Mouse (Mus musculus) adrenal gland, postnatal 14 days (tissue): ENCODE results near the gene Gm38394. TPM values are rescaled to one million over a fixed set of nuclear protein-coding genes. Genes with fewer than 3 reads are reported as not detected.

Source experiments
- DNase-seq: peaks from one replicate; pipeline ENCODE4 v3.0.0; 2021; ENCODE audit warnings: mixed read lengths
- total RNA-seq: library from RNA; stranded (reverse); gene quantifications from 2 replicates; pipeline ENCODE4 v1.2.3, GENCODE M21; 2021

Gm38394 gene
- total RNA-seq, 1 experiment from 2014 or later = 37.9 TPM

GRCm38 (mm10) chr1:133664203-133664970 is 3.3 kb upstream of the Gm38394 start:
- no peak for DNase-seq

GRCm38 (mm10) chr1:133663427-133663826 is 2.3 kb upstream of the Gm38394 start:
- no peak for DNase-seq

GRCm38 (mm10) chr1:133662941-133663340 is 1.8 kb upstream of the Gm38394 start:
- no peak for DNase-seq

DNA sequence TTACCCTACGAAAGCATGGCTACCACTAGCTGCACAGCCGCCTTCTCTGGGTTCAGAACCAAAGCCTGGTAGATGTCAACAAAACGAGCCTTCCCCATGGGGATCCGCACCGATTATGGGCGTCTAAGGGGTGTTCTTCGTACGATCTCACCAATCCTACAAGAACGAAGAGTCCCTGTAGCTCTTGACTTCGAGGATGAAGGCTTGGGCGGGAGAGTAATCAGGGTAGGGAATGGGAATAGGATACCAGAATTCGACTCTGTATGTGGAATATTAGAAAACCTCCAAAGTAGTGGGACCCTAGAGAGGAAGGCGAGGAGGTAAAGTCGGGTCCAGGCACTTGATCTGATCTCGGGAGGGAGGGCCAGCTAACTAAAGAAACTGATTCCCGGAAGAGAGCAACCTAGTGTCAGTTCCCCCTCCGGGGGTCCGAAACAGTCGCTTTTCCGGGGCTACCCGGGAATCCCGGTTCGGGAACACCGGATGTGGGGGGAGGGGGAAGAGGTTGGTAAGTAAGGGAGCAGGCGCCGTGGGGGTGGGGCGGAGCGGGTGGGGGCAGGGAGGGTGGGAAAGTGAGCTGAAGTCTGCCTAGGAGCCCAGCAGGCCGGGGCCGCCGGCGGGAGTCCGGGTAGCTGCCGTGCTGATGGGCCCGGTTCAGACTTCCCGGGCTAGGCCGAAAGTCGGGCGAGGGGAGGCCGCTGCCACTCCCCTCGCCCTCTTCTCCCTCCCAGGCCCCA is 484 bp downstream of the Gm38394 start, which contains the start of gene Zbed6:
Gene Zbed6 (minus strand): TSS at position 420 of the 737 bp plus-strand sequence.
- DNase-seq = peak; percentile 92

DNA sequence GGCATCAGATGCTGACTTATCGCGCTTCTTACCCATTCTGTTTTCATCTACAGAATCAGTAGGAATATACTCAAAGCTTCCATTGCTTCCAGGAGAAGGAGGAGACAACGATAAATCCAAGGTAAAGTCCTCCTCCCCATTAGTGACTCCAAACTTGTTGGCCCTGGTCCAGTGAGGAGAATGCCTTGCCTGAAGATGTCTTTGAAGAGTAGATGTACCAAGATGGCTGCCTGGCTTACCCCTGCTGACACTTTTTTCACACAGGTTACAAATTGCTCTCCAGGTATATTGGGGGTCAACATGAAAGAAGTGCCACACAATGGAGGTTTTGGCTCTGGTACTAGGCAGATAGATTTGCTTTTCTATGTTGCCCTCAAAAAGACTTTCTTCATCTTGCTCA is 2.2 kb downstream of the Gm38394 start:
- DNase-seq = no peak

GRCm38 (mm10) chr1:133656811-133657210 is 4.3 kb downstream of the Gm38394 start:
- DNase-seq = no peak

DNA sequence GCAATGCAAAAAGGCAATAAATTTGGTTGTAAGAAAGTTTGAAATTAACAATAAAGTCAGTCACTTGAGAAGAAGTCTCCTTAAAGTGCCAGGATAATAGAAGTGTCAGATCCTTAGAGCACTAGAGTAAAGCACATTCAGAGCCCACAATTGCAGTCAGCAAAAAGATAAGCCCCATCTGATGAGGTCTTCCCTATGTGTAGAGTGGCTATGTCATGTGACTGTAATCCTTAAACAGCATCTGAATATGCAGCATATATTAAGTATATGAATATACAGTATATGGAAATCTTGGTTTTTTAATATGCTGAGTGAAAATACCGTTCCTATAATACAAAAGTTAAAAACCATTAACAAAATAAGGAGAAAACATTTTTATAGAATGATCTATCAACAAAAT is 8.1 kb downstream of the Gm38394 start:
- DNase-seq = no peak

DNA sequence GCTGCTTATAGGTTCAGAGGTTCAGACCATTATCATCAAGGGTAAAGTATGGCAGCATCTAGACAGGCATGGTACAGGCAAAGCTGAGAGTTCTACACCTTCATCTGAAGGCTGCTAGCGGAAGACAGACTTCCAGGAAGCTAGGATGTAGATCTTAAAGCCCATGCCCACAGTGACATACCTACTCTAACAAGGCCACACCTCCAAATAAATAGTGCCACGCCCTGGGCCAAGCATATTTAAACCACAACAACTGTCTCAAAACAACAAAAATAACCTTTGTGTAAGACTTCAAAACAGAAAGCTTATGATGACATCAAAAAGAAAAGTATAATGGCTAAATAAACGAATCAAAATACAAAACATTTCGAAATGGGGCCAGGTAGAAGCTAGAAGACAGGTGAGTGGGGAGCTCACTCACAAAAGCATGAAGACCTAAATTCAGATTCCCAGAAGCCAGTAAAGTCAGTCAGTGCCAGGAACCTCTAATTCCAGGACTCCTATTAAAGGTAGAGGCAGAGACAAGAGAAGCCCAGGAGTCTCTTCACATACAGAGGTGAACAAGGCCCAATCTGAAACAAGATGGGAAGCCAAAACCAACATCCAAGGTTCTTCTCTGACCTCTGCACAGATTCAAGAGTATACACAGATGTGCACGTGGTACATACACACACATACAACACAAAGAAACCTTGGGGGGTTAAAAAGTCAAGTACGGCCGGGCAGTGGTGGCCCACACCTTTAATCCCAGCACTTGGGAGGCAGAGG is 10.6 kb downstream of the Gm38394 start:
- DNase-seq = no peak

GRCm38 (mm10) chr1:133645652-133646051 is 15.5 kb downstream of the Gm38394 start:
- DNase-seq = no peak

DNA sequence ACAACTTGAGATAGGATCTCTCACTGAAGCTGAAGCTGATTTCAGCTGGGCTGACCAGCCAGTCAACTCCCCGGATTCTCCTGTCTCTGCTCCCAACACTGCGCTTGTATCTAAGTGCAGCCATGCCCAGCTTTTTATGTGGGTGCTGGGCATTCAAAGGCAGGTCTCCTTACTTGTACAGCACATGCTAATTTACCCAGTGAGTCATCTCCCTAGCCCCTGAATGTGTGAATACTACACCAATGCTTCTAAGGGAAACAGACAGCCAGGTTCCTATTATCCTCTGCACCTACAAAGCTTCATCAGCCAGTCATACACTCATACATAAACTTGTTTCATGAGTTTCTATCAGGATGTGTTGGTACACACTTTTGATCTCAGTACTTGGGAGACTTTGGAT is 20.0 kb downstream of the Gm38394 start:
- DNase-seq = no peak

GRCm38 (mm10) chr1:133638517-133638916 is 22.6 kb downstream of the Gm38394 start:
- no peak for DNase-seq

DNA sequence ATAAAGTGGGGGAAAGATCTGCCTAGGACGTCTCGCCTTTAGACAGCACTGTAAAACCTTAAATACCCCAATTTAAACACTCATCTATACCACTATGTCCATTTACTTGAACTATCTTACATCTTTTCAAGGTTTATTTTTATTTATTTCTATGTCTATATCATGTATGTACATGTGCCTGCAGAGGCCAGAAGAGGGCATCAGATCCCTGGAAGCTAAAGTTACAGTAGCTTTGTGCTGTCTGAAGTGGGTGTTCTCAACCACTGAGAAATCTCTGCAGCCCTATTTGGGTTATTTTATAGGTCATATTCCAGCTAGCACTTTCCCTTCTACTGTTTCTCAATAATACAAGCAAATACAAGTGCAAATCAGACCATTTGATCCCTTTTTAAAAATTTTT is 28.9 kb downstream of the Gm38394 start:
- no peak for DNase-seq

DNA sequence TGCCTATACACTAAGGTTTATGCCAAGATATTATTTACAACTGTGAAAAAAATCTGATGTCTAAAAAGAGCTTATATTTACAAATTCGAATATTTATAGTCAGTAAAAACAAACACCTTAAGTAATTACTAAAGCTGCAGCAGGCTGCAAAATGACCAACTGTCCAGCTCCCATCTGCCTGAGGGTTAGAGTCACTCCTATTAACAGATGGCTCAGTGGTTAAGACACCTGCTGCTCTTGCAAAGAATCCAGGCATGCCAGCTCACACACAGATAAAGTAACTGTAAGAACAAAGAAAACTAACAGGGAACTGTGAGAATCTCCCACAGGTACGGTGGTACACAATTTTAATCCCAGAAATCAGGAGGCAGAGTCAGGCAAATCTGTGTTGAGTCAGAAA is 36.1 kb downstream of the Gm38394 start:
- DNase-seq = no peak

DNA sequence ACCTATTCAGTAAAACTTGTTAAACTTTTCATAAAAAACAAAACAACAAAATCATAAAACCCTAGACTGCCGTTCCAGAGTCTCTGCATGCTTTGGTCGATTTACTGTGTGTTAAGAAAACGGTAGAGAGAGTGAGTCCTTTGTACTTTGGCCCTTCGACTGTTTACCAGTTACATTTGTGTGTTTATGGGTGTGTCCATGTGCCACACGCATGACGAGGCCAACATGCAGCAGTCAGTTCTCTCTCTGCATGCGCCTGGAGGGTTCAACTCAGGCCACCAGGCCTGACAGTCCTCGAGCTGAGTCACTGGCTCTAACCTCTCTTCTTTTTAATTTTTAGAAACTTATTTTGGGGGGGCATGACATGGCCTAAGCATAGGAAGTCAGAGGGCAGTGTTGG is 42.8 kb downstream of the Gm38394 start:
- peak; percentile 6 for DNase-seq

DNA sequence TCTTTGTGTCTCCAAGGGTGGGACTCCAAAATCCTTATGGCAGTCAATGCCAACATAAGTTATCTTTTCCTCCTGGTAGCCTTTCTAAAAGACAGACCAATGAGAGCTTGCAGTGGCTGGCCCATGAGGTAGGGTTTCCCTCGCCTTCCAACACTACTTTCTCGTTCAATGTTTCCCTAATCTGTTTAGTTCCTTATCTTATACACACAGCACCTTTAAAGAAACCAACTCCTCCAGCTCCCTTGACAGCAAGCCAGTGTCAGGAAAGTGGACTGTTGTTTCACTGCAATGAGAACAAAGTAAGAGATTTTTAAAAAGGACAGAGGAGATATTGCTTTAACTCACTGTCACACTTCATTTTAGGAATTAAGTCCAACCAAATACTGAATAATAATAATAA is 43.2 kb downstream of the Gm38394 start:
- DNase-seq = no peak

- DNase-seq = no peak
Observed at GRCm38 (mm10) chr1:133613817-133614216, 47.3 kb downstream of the Gm38394 start.

GRCm38 (mm10) chr1:133611436-133611835 is 49.7 kb downstream of the Gm38394 start:
- DNase-seq = no peak

DNA sequence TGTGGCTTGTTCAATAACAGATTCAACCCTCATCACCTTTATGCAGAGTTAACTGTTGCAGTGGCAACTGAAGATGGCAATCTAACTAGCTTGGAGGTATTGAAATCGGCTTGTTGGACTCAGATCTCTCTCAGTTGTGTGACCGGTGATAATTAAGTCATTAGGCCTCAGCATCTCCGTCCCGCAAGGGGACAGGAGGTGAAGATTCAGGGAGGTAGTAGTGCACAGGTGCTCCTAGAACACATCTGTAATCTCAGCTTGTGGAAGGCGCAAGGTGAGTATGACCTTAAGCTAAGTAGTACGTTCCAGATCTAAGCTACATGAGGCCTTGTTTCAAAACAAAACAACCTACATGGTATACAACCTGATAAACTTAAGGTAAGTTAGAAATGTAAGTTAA is 50.5 kb downstream of the Gm38394 start:
- no peak for DNase-seq

GRCm38 (mm10) chr1:133609771-133610502 is 51.2 kb downstream of the Gm38394 start, which contains the start of gene Snrpe:
Gene Snrpe, minus strand, starts transcription at chr1:133610291.
- DNase-seq = peak; percentile 99

- no peak for DNase-seq
Observed at GRCm38 (mm10) chr1:133603174-133603573, 57.9 kb downstream of the Gm38394 start.

- DNase-seq = no peak
Observed at GRCm38 (mm10) chr1:133596298-133597007, 64.7 kb downstream of the Gm38394 start.
